Mouse (Mus musculus) heart, adult 2 months (tissue): ENCODE measurements at regions not wholly inside any gene's neighbourhood (a gene's known extent, or its start where the extent isn't known, plus 50 kb on each side); places are given as distances from the start of the nearest gene placed in this dataset.

ENCODE experiments used
- CTCF ChIP-seq: fragments of 200-600 bp; IDR thresholded peaks from 2 replicates; pipeline ENCODE4 v1.8.1; 2022; ENCODE audit warnings: antibody characterized with exemption, mild to moderate bottlenecking, moderate library complexity
- POLR2A ChIP-seq: fragments of 200-500 bp; IDR thresholded peaks from 2 replicates; pipeline ENCODE4 v1.6.1; 2011; ENCODE audit warnings: mild to moderate bottlenecking, low read depth, low read length, control low read depth; ENCODE audit not compliant: insufficient read depth

- TF ChIP-seq POLR2A = no peak
- TF ChIP-seq CTCF = no peak
These were observed 110.8 kb upstream of the Mkln1 start for GRCm38 (mm10) chr6:31287686-31288085.
